Mouse (Mus musculus) liver, adult 2 months (tissue): ENCODE measurements around the gene Zfp248. TPM values are rescaled to one million over a fixed set of nuclear protein-coding genes. Genes with fewer than 3 reads are reported as not detected.
A peak's percentile ranks its signal among the peaks of the same experiment; 100 is the strongest.

Experiments used
- DNase-seq: peaks from one replicate; pipeline ENCODE4 v3.0.0-alpha.2; 2011; ENCODE audit warnings: low read depth, low spot score; ENCODE audit errors: extremely low read depth
- H3K27ac ChIP-seq: fragments of 200-500 bp; replicated peaks from 2 replicates; pipeline ENCODE4 v1.5.1; 2012; ENCODE audit warnings: low read depth, mild to moderate bottlenecking, control low read depth, inconsistent platforms, low read length; ENCODE audit not compliant: insufficient read depth
- H3K27me3 ChIP-seq: fragments of 200-500 bp; 2 replicates; pipeline ENCODE4 v1.6.1; 2012; ENCODE audit warnings: mild to moderate bottlenecking, moderate library complexity, low read length, inconsistent platforms; ENCODE audit not compliant: control insufficient read depth, insufficient read depth
- H3K36me3 ChIP-seq: fragments of 200-500 bp; 2 replicates; pipeline ENCODE4 v1.6.1; 2012; ENCODE audit warnings: low read length, inconsistent platforms; ENCODE audit not compliant: control insufficient read depth, insufficient read depth
- H3K4me1 ChIP-seq: fragments of 200-500 bp; 2 replicates; pipeline ENCODE4 v1.6.1; 2011; ENCODE audit warnings: low read length; ENCODE audit not compliant: control insufficient read depth, insufficient read depth
- H3K4me3 ChIP-seq: fragments of 200-500 bp; 2 replicates; pipeline ENCODE4 v1.5.1; 2011; ENCODE audit warnings: low read depth, mild to moderate bottlenecking, control low read depth, low read length, moderate library complexity; ENCODE audit not compliant: insufficient read depth
- H3K79me2 ChIP-seq: fragments of 200-500 bp; 2 replicates; pipeline ENCODE4 v1.6.1; 2012; ENCODE audit warnings: inconsistent platforms, mild to moderate bottlenecking, low read length, moderate library complexity; ENCODE audit not compliant: control insufficient read depth, insufficient read depth
- H3K9ac ChIP-seq: fragments of 200-500 bp; 2 replicates; pipeline ENCODE4 v1.6.1; 2012; ENCODE audit warnings: low read depth, mild to moderate bottlenecking, control low read depth, inconsistent platforms, low read length
- CTCF ChIP-seq: fragments of 200-500 bp; IDR thresholded peaks from 2 replicates; pipeline ENCODE4 v1.5.1; 2011; ENCODE audit warnings: low read depth, low read length, control low read depth
- POLR2A ChIP-seq: fragments of 200-500 bp; IDR thresholded peaks from 2 replicates; pipeline ENCODE4 v1.6.1; 2011; ENCODE audit warnings: low read length, control low read depth; ENCODE audit not compliant: insufficient read depth; ENCODE audit errors: extremely low read depth
- WGBS: fragments of 180-500 bp; shearing (Covaris S2); methylation state at CpG from one replicate; pipeline ENCODE4 v1.1.7; 2018; 5-methylcytosine and 5-hydroxymethylcytosine counted together
- polyA plus RNA-seq: library from polyadenylated mRNA; depleted of rRNA; stranded (reverse); fragments of >200 nt; gene quantifications from 2 replicates; pipeline ENCODE4 v1.2.3, GENCODE M21; 2012; rRNA removed
- total RNA-seq: library from RNA; depleted of rRNA; stranded (reverse); fragments of >200 nt; gene quantifications from 2 replicates; pipeline ENCODE4 v1.2.3, GENCODE M21; 2014; rRNA removed

Gene Zfp248
- total and polyA plus RNA-seq, 2 experiments: 0.17 to 0.37 TPM

- H3K27ac ChIP-seq: no peak overlapping the region
- H3K79me2 ChIP-seq: no peaks in the 10 kb centered on the region
- H3K27me3 ChIP-seq: no peaks in the 10 kb centered on the region
- DNase-seq: no peak
- peaks cover 24% of the 10 kb centered on the region for H3K36me3 ChIP-seq
- H3K4me1 ChIP-seq: no peaks in the 10 kb centered on the region
- no peak overlapping the region for H3K4me3 ChIP-seq
- no peak overlapping the region for H3K9ac ChIP-seq
- WGBS: 80% methylated on average over 4 of the region's 4 CpGs
- TF ChIP-seq POLR2A: no peak
- TF ChIP-seq CTCF: no peak
These were observed 74.1 kb downstream of the Zfp248 start for GRCm38 (mm10) chr6:118381234-118381633.

GRCm38 (mm10) chr6:118380630-118381029 lies 74.7 kb downstream of the Zfp248 start:
- Histone ChIP-seq H3K79me2 (no peaks in the 10 kb centered on the region), H3K4me1 (no peaks in the 10 kb centered on the region), H3K27ac (no peak overlapping the region), H3K27me3 (no peaks in the 10 kb centered on the region), H3K9ac (no peak overlapping the region), H3K36me3 (peaks cover 20% of the 10 kb centered on the region), H3K4me3 (no peak overlapping the region)
- no peak for TF ChIP-seq CTCF
- TF ChIP-seq POLR2A: no peak
- 50% methylated on average over 3 of the region's 3 CpGs for WGBS
- DNase-seq: no peak

- H3K4me3 ChIP-seq: no peak overlapping the region
- 34% methylated on average over 20 of the region's 20 CpGs for WGBS
- H3K79me2 ChIP-seq: no peaks in the 10 kb centered on the region
- no peak for DNase-seq
- no peak overlapping the region for H3K27ac ChIP-seq
- TF ChIP-seq POLR2A (no peak), CTCF (peak; percentile 78)
- H3K36me3 ChIP-seq: peaks cover 17% of the 10 kb centered on the region
- H3K9ac ChIP-seq: no peak overlapping the region
- no peaks in the 10 kb centered on the region for H3K27me3 ChIP-seq
- H3K4me1 ChIP-seq: no peaks in the 10 kb centered on the region
These were observed 75.7 kb downstream of the Zfp248 start for GRCm38 (mm10) chr6:118379451-118380167.

GRCm38 (mm10) chr6:118377611-118378010 lies 77.7 kb downstream of the Zfp248 start:
- Histone ChIP-seq H3K9ac (no peak overlapping the region), H3K27me3 (no peaks in the 10 kb centered on the region), H3K27ac (no peak overlapping the region), H3K4me3 (no peak overlapping the region), H3K36me3 (no peaks in the 10 kb centered on the region), H3K4me1 (no peaks in the 10 kb centered on the region), H3K79me2 (no peaks in the 10 kb centered on the region)
- 64% methylated on average over 7 of the region's 10 CpGs for WGBS
- TF ChIP-seq CTCF: no peak
- DNase-seq: no peak

Other genes starting within 250 kb of the Zfp248 start
- 8.9 and 11.1 TPM in 2 replicates for gene Bms1, start 36.1 kb downstream of the Zfp248 start, total RNA-seq
- 2.0 and 2.5 TPM in 2 replicates for gene Bms1, start 36.1 kb downstream of the Zfp248 start, polyA plus RNA-seq
- gene Zfp9, start 23.8 kb upstream of the Zfp248 start, total RNA-seq: 0.37 and 0.67 TPM in 2 replicates
- 0.31 and 0.99 TPM in 2 replicates for gene Zfp9, start 23.8 kb upstream of the Zfp248 start, polyA plus RNA-seq
- gene Ankrd26, start 106.7 kb upstream of the Zfp248 start, total RNA-seq: 2.6 and 4.0 TPM in 2 replicates
- gene Ankrd26, start 106.7 kb upstream of the Zfp248 start, polyA plus RNA-seq: 0.52 and 0.77 TPM in 2 replicates